Mouse (Mus musculus) liver, adult 2 months (tissue): ENCODE results near the gene Ankef1. TPM values are rescaled to one million over a fixed set of nuclear protein-coding genes. Genes with fewer than 3 reads are reported as not detected.

Experiments
- DNase-seq: peaks from one replicate; pipeline ENCODE4 v3.0.0-alpha.2; 2011; ENCODE audit warnings: low read depth, low spot score; ENCODE audit errors: extremely low read depth
- H3K27ac ChIP-seq: fragments of 200-500 bp; replicated peaks from 2 replicates; pipeline ENCODE4 v1.5.1; 2012; ENCODE audit warnings: low read depth, mild to moderate bottlenecking, control low read depth, inconsistent platforms, low read length; ENCODE audit not compliant: insufficient read depth
- H3K27me3 ChIP-seq: fragments of 200-500 bp; 2 replicates; pipeline ENCODE4 v1.6.1; 2012; ENCODE audit warnings: mild to moderate bottlenecking, moderate library complexity, low read length, inconsistent platforms; ENCODE audit not compliant: control insufficient read depth, insufficient read depth
- H3K36me3 ChIP-seq: fragments of 200-500 bp; 2 replicates; pipeline ENCODE4 v1.6.1; 2012; ENCODE audit warnings: low read length, inconsistent platforms; ENCODE audit not compliant: control insufficient read depth, insufficient read depth
- H3K4me1 ChIP-seq: fragments of 200-500 bp; 2 replicates; pipeline ENCODE4 v1.6.1; 2011; ENCODE audit warnings: low read length; ENCODE audit not compliant: control insufficient read depth, insufficient read depth
- H3K4me3 ChIP-seq: fragments of 200-500 bp; 2 replicates; pipeline ENCODE4 v1.5.1; 2011; ENCODE audit warnings: low read depth, mild to moderate bottlenecking, control low read depth, low read length, moderate library complexity; ENCODE audit not compliant: insufficient read depth
- H3K79me2 ChIP-seq: fragments of 200-500 bp; 2 replicates; pipeline ENCODE4 v1.6.1; 2012; ENCODE audit warnings: inconsistent platforms, mild to moderate bottlenecking, low read length, moderate library complexity; ENCODE audit not compliant: control insufficient read depth, insufficient read depth
- H3K9ac ChIP-seq: fragments of 200-500 bp; 2 replicates; pipeline ENCODE4 v1.6.1; 2012; ENCODE audit warnings: low read depth, mild to moderate bottlenecking, control low read depth, inconsistent platforms, low read length
- CTCF ChIP-seq: fragments of 200-500 bp; IDR thresholded peaks from 2 replicates; pipeline ENCODE4 v1.5.1; 2011; ENCODE audit warnings: low read depth, low read length, control low read depth
- POLR2A ChIP-seq: fragments of 200-500 bp; IDR thresholded peaks from 2 replicates; pipeline ENCODE4 v1.6.1; 2011; ENCODE audit warnings: low read length, control low read depth; ENCODE audit not compliant: insufficient read depth; ENCODE audit errors: extremely low read depth
- WGBS: fragments of 180-500 bp; shearing (Covaris S2); methylation state at CpG from one replicate; pipeline ENCODE4 v1.1.7; 2018; 5-methylcytosine and 5-hydroxymethylcytosine counted together
- polyA plus RNA-seq: library from polyadenylated mRNA; depleted of rRNA; stranded (reverse); fragments of >200 nt; gene quantifications from 2 replicates; pipeline ENCODE4 v1.2.3, GENCODE M21; 2012
- total RNA-seq: library from RNA; depleted of rRNA; stranded (reverse); fragments of >200 nt; gene quantifications from 2 replicates; pipeline ENCODE4 v1.2.3, GENCODE M21; 2014

Ankef1 gene
- total and polyA plus RNA-seq, 2 experiments, result 0.09 TPM; not detected in 1

GRCm38 (mm10) chr2:136562336-136562735 lies 60.6 kb downstream of the Ankef1 start:
- H3K4me1 ChIP-seq, result no peaks in the 10 kb centered on the region
- no peak for TF ChIP-seq POLR2A
- no peak for TF ChIP-seq CTCF
- no peaks in the 10 kb centered on the region for H3K79me2 ChIP-seq
- no peak for DNase-seq
- H3K27ac ChIP-seq, result no peak overlapping the region
- 85% methylated on average over 1 of the region's 1 CpGs for WGBS
- no peak overlapping the region for H3K9ac ChIP-seq
- H3K4me3 ChIP-seq, result no peak overlapping the region
- no peaks in the 10 kb centered on the region for H3K27me3 ChIP-seq
- no peaks in the 10 kb centered on the region for H3K36me3 ChIP-seq

- Histone ChIP-seq H3K9ac (no peak overlapping the region), H3K4me3 (no peak overlapping the region), H3K79me2 (no peaks in the 10 kb centered on the region), H3K4me1 (no peaks in the 10 kb centered on the region), H3K27me3 (no peaks in the 10 kb centered on the region), H3K27ac (no peak overlapping the region), H3K36me3 (no peaks in the 10 kb centered on the region)
- no peak for TF ChIP-seq CTCF
- TF ChIP-seq POLR2A, result no peak
- DNase-seq, result no peak
- 67% methylated on average over 2 of the region's 2 CpGs for WGBS
These were observed 69.1 kb downstream of the Ankef1 start for GRCm38 (mm10) chr2:136570856-136571255.

GRCm38 (mm10) chr2:136582762-136583161 lies 81.1 kb downstream of the Ankef1 start:
- no peak for DNase-seq
- H3K27me3 ChIP-seq, result no peaks in the 10 kb centered on the region
- H3K36me3 ChIP-seq, result no peaks in the 10 kb centered on the region
- no peaks in the 10 kb centered on the region for H3K4me1 ChIP-seq
- no peak overlapping the region for H3K4me3 ChIP-seq
- H3K9ac ChIP-seq, result no peak overlapping the region
- no peak overlapping the region for H3K27ac ChIP-seq
- H3K79me2 ChIP-seq, result no peaks in the 10 kb centered on the region
- TF ChIP-seq CTCF (no peak), POLR2A (no peak)
- 39% methylated on average over 2 of the region's 2 CpGs for WGBS

- no peak overlapping the region for H3K27ac ChIP-seq
- H3K4me1 ChIP-seq, result no peaks in the 10 kb centered on the region
- H3K79me2 ChIP-seq, result no peaks in the 10 kb centered on the region
- WGBS, result 22% methylated on average over 2 of the region's 2 CpGs
- H3K36me3 ChIP-seq, result no peaks in the 10 kb centered on the region
- no peak for DNase-seq
- TF ChIP-seq POLR2A (no peak), CTCF (no peak)
- no peak overlapping the region for H3K4me3 ChIP-seq
- no peak overlapping the region for H3K9ac ChIP-seq
- H3K27me3 ChIP-seq, result no peaks in the 10 kb centered on the region
These were observed 87.1 kb downstream of the Ankef1 start for GRCm38 (mm10) chr2:136588811-136589210.

GRCm38 (mm10) chr2:136596451-136596850 lies 94.7 kb downstream of the Ankef1 start:
- H3K9ac ChIP-seq, result no peak overlapping the region
- no peak overlapping the region for H3K4me3 ChIP-seq
- H3K27ac ChIP-seq, result no peak overlapping the region
- TF ChIP-seq CTCF (peak; percentile 69), POLR2A (no peak)
- DNase-seq, result peak; percentile 9
- WGBS, result 26% methylated on average over 3 of the region's 3 CpGs
- H3K79me2 ChIP-seq, result no peaks in the 10 kb centered on the region
- no peaks in the 10 kb centered on the region for H3K27me3 ChIP-seq
- H3K4me1 ChIP-seq, result no peaks in the 10 kb centered on the region
- no peaks in the 10 kb centered on the region for H3K36me3 ChIP-seq

- no peaks in the 10 kb centered on the region for H3K36me3 ChIP-seq
- TF ChIP-seq POLR2A, result no peak
- no peak for TF ChIP-seq CTCF
These were observed 97.0 kb downstream of the Ankef1 start for GRCm38 (mm10) chr2:136598743-136599142.

More at GRCm38 (mm10) chr2:136598743-136599142, 97.0 kb downstream of the Ankef1 start:
- no peaks in the 10 kb centered on the region for H3K4me1 ChIP-seq
- no peaks in the 10 kb centered on the region for H3K27me3 ChIP-seq
- H3K27ac ChIP-seq, result no peak overlapping the region
- H3K4me3 ChIP-seq, result no peak overlapping the region
- WGBS, result 80% methylated on average over 6 of the region's 6 CpGs
- no peaks in the 10 kb centered on the region for H3K79me2 ChIP-seq
- no peak overlapping the region for H3K9ac ChIP-seq
- no peak for DNase-seq
